Mouse (Mus musculus): ENCODE results near the gene Dhx33. TPM values are rescaled to one million over a fixed set of nuclear protein-coding genes. Genes with fewer than 3 reads are reported as not detected.

Gene Dhx33
- polyA plus RNA-seq, 1 experiment from 2014 or later, result 5.1 TPM

- Histone ChIP-seq H3K4me3 (ENCODE audit: low read depth, low read length) (no peak overlapping the region), H3K27ac (replicated peaks) (peak overlapping the region; percentile 45; the same call in 1 of the 2 replicates), H3K4me2 (replicated peaks; ENCODE audit: low read depth) (no peak overlapping the region), H3K9me3 (ENCODE audit: control insufficient read depth, low read length) (no peaks in the 10 kb centered on the region), H3K36me3 (ENCODE audit: control insufficient read depth, insufficient read depth, low read length) (peaks cover 37% of the 10 kb centered on the region), H3K27me3 (ENCODE audit: control insufficient read depth, insufficient read depth, low read length) (no peaks in the 10 kb centered on the region), H3K9ac (ENCODE audit: low read length) (no peak overlapping the region), H3K4me1 (replicated peaks; ENCODE audit: control insufficient read depth, insufficient read depth) (no peaks in the 10 kb centered on the region)
- WGBS, result 75% methylated on average over 4 of the region's 4 CpGs
- TF ChIP-seq EP300 (optimal IDR thresholded peaks at IDR 0.05), result no peak
- TF ChIP-seq CTCF (IDR thresholded peaks at IDR 0.05; ENCODE audit: low read depth), result no peak
- DNase-seq (ENCODE audit: low spot score) (no peak), ATAC-seq (ENCODE audit: low FRiP score, low TSS enrichment) (no peak)
These were observed 59.1 kb downstream of the Dhx33 start for GRCm38 (mm10) chr11:70944935-70945817.

- 85% methylated on average over 7 of the region's 7 CpGs for WGBS
- TF ChIP-seq EP300 (optimal IDR thresholded peaks at IDR 0.05) (no peak), CTCF (IDR thresholded peaks at IDR 0.05; ENCODE audit: low read depth) (no peak)
- ATAC-seq (ENCODE audit: low FRiP score, low TSS enrichment), result no peak
These were observed 60.6 kb downstream of the Dhx33 start for GRCm38 (mm10) chr11:70943651-70944050.

GRCm38 (mm10) chr11:70942596-70942995, 61.6 kb downstream of the Dhx33 start:
- Histone ChIP-seq H3K4me2 (replicated peaks; ENCODE audit: low read depth) (no peak overlapping the region), H3K4me1 (replicated peaks; ENCODE audit: control insufficient read depth, insufficient read depth) (no peaks in the 10 kb centered on the region), H3K36me3 (ENCODE audit: control insufficient read depth, insufficient read depth, low read length) (peaks cover 26% of the 10 kb centered on the region), H3K27ac (replicated peaks) (no peak overlapping the region), H3K4me3 (ENCODE audit: low read depth, low read length) (no peak overlapping the region), H3K9ac (ENCODE audit: low read length) (no peak overlapping the region), H3K27me3 (ENCODE audit: control insufficient read depth, insufficient read depth, low read length) (no peaks in the 10 kb centered on the region), H3K9me3 (ENCODE audit: control insufficient read depth, low read length) (no peaks in the 10 kb centered on the region)
- ATAC-seq (ENCODE audit: low FRiP score, low TSS enrichment) (peak; percentile 49; the same call in 1 of the 2 replicates), DNase-seq (ENCODE audit: low spot score) (peak; percentile 19)
- TF ChIP-seq CTCF (IDR thresholded peaks at IDR 0.05; ENCODE audit: low read depth), result peak; percentile 42
- TF ChIP-seq EP300 (optimal IDR thresholded peaks at IDR 0.05), result no peak
- 84% methylated on average over 1 of the region's 1 CpGs for WGBS

More at GRCm38 (mm10) chr11:70943651-70944050, 60.6 kb downstream of the Dhx33 start:
- no peak overlapping the region for H3K4me2 ChIP-seq (replicated peaks; ENCODE audit: low read depth)
- H3K27me3 ChIP-seq (ENCODE audit: control insufficient read depth, insufficient read depth, low read length), result no peaks in the 10 kb centered on the region
- H3K9me3 ChIP-seq (ENCODE audit: control insufficient read depth, low read length), result no peaks in the 10 kb centered on the region
- H3K4me3 ChIP-seq (ENCODE audit: low read depth, low read length), result no peak overlapping the region
- no peak overlapping the region for H3K27ac ChIP-seq (replicated peaks)
- H3K9ac ChIP-seq (ENCODE audit: low read length), result no peak overlapping the region
- DNase-seq (ENCODE audit: low spot score), result no peak
- H3K36me3 ChIP-seq (ENCODE audit: control insufficient read depth, insufficient read depth, low read length), result peaks cover 31% of the 10 kb centered on the region
- no peaks in the 10 kb centered on the region for H3K4me1 ChIP-seq (replicated peaks; ENCODE audit: control insufficient read depth, insufficient read depth)

- 87% methylated on average over 7 of the region's 7 CpGs for WGBS
- ATAC-seq (ENCODE audit: low FRiP score, low TSS enrichment) (no peak), DNase-seq (ENCODE audit: low spot score) (no peak)
- Histone ChIP-seq H3K4me3 (ENCODE audit: low read depth, low read length) (no peak overlapping the region), H3K27ac (replicated peaks) (no peak overlapping the region), H3K27me3 (ENCODE audit: control insufficient read depth, insufficient read depth, low read length) (no peaks in the 10 kb centered on the region), H3K9ac (ENCODE audit: low read length) (no peak overlapping the region), H3K4me1 (replicated peaks; ENCODE audit: control insufficient read depth, insufficient read depth) (no peaks in the 10 kb centered on the region), H3K36me3 (ENCODE audit: control insufficient read depth, insufficient read depth, low read length) (peaks cover 8% of the 10 kb centered on the region; the same call in 1 of the 2 replicates), H3K4me2 (replicated peaks; ENCODE audit: low read depth) (no peak overlapping the region), H3K9me3 (ENCODE audit: control insufficient read depth, low read length) (no peaks in the 10 kb centered on the region)
- TF ChIP-seq CTCF (IDR thresholded peaks at IDR 0.05; ENCODE audit: low read depth) (peak; percentile 29; the same call in 1 of the 2 replicates), EP300 (optimal IDR thresholded peaks at IDR 0.05) (no peak)
These were observed 68.9 kb downstream of the Dhx33 start for GRCm38 (mm10) chr11:70935316-70935715.

Other genes starting within 250 kb of the Dhx33 start
- gene Zfp3, start 240.2 kb downstream of the Dhx33 start, polyA plus RNA-seq (2015; fragmentation: Nextera tagmentation; extraction: Ambion mirVana), result 3.4 and 3.8 TPM in 2 replicates
- gene Scimp, start 191.9 kb downstream of the Dhx33 start, polyA plus RNA-seq (2015; fragmentation: Nextera tagmentation; extraction: Ambion mirVana), result 0.57 and 0.63 TPM in 2 replicates
- 15.1 and 17.5 TPM in 2 replicates for gene Rabep1, start 159.7 kb downstream of the Dhx33 start, polyA plus RNA-seq (2015; fragmentation: Nextera tagmentation; extraction: Ambion mirVana)
- 54.4 and 56.4 TPM in 2 replicates for gene Nup88, start 34.5 kb downstream of the Dhx33 start, polyA plus RNA-seq (2015; fragmentation: Nextera tagmentation; extraction: Ambion mirVana)
- 39.9 and 42.2 TPM in 2 replicates for gene Rpain, start 34.2 kb downstream of the Dhx33 start, polyA plus RNA-seq (2015; fragmentation: Nextera tagmentation; extraction: Ambion mirVana)
- 168 and 175 TPM in 2 replicates for gene C1qbp, start 21.4 kb downstream of the Dhx33 start, polyA plus RNA-seq (2015; fragmentation: Nextera tagmentation; extraction: Ambion mirVana)
- gene Mis12, start 15.2 kb upstream of the Dhx33 start, polyA plus RNA-seq (2015; fragmentation: Nextera tagmentation; extraction: Ambion mirVana), result 15.0 and 16.5 TPM in 2 replicates
- gene Derl2, start 15.4 kb upstream of the Dhx33 start, polyA plus RNA-seq (2015; fragmentation: Nextera tagmentation; extraction: Ambion mirVana), result 63.3 and 66.0 TPM in 2 replicates
- 24.2 and 29.0 TPM in 2 replicates for gene 6330403K07Rik, start 29.1 kb upstream of the Dhx33 start, polyA plus RNA-seq (2015; fragmentation: Nextera tagmentation; extraction: Ambion mirVana)
- gene Nlrp1a, start 140.3 kb upstream of the Dhx33 start, polyA plus RNA-seq (2015; fragmentation: Nextera tagmentation; extraction: Ambion mirVana), result 0.04 TPM in 1 of 2 replicates, not detected in the other
- 0.04 and 0.07 TPM in 2 replicates for gene Nlrp1b, start 226.3 kb upstream of the Dhx33 start, polyA plus RNA-seq (2015; fragmentation: Nextera tagmentation; extraction: Ambion mirVana)

All from stomach, postnatal 0 days (tissue).